Mouse (Mus musculus) kidney, postnatal 0 days (tissue): ENCODE data around the gene Lix1l. TPM values are rescaled to one million over a fixed set of nuclear protein-coding genes. Genes with fewer than 3 reads are reported as not detected.
A peak's percentile ranks its signal among the peaks of the same experiment; 100 is the strongest.

Source experiments
- ATAC-seq: fragments of 200-750 bp; cut with Nextera tagmentation; replicated peaks from 2 replicates; pipeline ENCODE4 v1.8.0; 2017; ENCODE audit warnings: low read depth, moderate number of reproducible peaks, moderate TSS enrichment, moderate library complexity; ENCODE audit not compliant: low FRiP score
- DNase-seq: peaks from one replicate; pipeline ENCODE4 v3.0.0-alpha.2; 2016; ENCODE audit warnings: low spot score
- H3K27ac ChIP-seq: fragments of 300-500 bp; sonication (generic); 2 replicates; pipeline ENCODE4 v1.5.1; 2014; ENCODE audit warnings: mild to moderate bottlenecking
- H3K27me3 ChIP-seq: fragments of 300-500 bp; sonication (generic); 2 replicates; pipeline ENCODE4 v1.6.1; 2014; ENCODE audit warnings: low read length, mixed read lengths; ENCODE audit not compliant: insufficient read depth
- H3K36me3 ChIP-seq: fragments of 300-500 bp; sonication (generic); 2 replicates; pipeline ENCODE4 v1.6.1; 2014; ENCODE audit warnings: low read length, mixed read lengths; ENCODE audit not compliant: insufficient read depth
- H3K4me1 ChIP-seq: fragments of 300-500 bp; sonication (generic); replicated peaks from 2 replicates; pipeline ENCODE4 v1.6.1; 2014; ENCODE audit warnings: antibody characterized with exemption, low read length, mixed read lengths; ENCODE audit not compliant: insufficient read depth
- H3K4me2 ChIP-seq: fragments of 300-500 bp; sonication (generic); 2 replicates; pipeline ENCODE4 v1.6.1; 2014; ENCODE audit warnings: mild to moderate bottlenecking, low read length, moderate library complexity, mixed read lengths
- H3K4me3 ChIP-seq: fragments of 300-500 bp; sonication (generic); replicated peaks from 2 replicates; pipeline ENCODE4 v1.5.1; 2014; ENCODE audit warnings: low read depth, low read length
- H3K9ac ChIP-seq: fragments of 300-500 bp; sonication (generic); 2 replicates; pipeline ENCODE4 v1.6.1; 2014; ENCODE audit warnings: low read depth, low read length
- H3K9me3 ChIP-seq: fragments of 300-500 bp; sonication (generic); replicated peaks from 2 replicates; pipeline ENCODE4 v1.6.1; 2016; ENCODE audit warnings: low read length, inconsistent platforms, mixed read lengths
- CTCF ChIP-seq: IDR thresholded peaks from 2 replicates; pipeline ENCODE4 v1.5.1; 2016; ENCODE audit warnings: antibody characterized with exemption, low read depth, mild to moderate bottlenecking, moderate library complexity
- WGBS: fragments of 180-500 bp; shearing (Covaris S2); extraction: QIAGEN DNeasy Blood & Tissue Kit; methylation state at CpG from one replicate; pipeline ENCODE4 v1.1.7; 2014; 5-methylcytosine and 5-hydroxymethylcytosine counted together
- polyA plus RNA-seq: library from polyadenylated mRNA; unstranded; fragments of >200 nt; fragmentation: Nextera tagmentation; extraction: Ambion mirVana; gene quantifications from 2 replicates; pipeline ENCODE4 v1.2.1, GENCODE M21; 2015

The Lix1l gene
- polyA plus RNA-seq, 1 experiment from 2014 or later: 4.9 TPM

DNA sequence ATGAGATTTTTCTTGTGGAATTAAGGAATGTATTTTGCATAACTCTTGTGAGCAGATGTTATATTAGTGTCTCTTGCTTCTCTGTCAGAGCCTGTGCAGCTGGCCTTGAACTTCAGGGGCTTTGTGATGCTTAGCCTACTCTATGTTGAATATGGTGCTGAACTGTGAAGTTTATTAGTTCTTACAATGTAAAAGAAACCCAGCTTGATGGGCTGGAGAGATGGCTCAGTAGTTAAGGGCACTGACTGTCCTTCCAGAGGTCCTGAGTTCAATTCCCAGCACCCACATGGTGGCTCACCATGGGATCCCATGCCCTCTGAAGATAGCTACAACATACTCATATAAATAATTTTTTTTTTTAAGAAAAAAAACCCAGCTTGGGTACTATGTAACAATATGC lies 31.1 kb downstream of the Lix1l start:
- Histone ChIP-seq H3K27me3 (no peaks in the 10 kb centered on the region), H3K4me3 (no peak overlapping the region), H3K36me3 (peaks cover 5% of the 10 kb centered on the region; the same call in 1 of the 2 replicates), H3K9ac (no peak overlapping the region), H3K9me3 (no peaks in the 10 kb centered on the region), H3K4me1 (peaks cover 7% of the 10 kb centered on the region), H3K4me2 (no peak overlapping the region), H3K27ac (no peak overlapping the region)
- ATAC-seq (no peak), DNase-seq (no peak)
- TF ChIP-seq CTCF: no peak

DNA sequence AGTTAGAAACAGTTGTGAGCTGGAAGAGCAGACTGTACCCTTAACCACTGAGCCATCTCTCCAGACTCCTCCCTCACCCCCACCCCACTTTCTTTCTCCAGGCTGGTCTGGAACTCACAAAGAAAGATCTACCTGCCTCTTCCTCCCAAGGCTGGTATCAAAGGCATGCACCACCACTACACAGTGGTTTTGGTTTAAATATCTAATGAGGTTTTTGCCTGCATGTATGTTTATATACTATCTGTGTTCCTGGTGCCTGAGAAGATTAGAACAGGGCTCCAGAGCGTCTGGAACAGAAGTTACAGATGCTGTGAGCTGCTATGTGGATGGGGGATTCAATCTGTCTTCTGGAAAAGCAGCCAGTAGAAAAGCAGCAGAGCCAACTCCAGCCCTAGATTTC lies 33.1 kb downstream of the Lix1l start:
- no peak overlapping the region for H3K4me2 ChIP-seq
- no peak for ATAC-seq
- H3K4me1 ChIP-seq: peaks cover 7% of the 10 kb centered on the region
- H3K36me3 ChIP-seq: peaks cover 17% of the 10 kb centered on the region
- no peak overlapping the region for H3K9ac ChIP-seq
- no peaks in the 10 kb centered on the region for H3K27me3 ChIP-seq
- no peaks in the 10 kb centered on the region for H3K9me3 ChIP-seq
- H3K4me3 ChIP-seq: no peak overlapping the region
- no peak overlapping the region for H3K27ac ChIP-seq
- whole genome bisulfite sequencing: 61% methylated on average over 1 of the region's 1 CpGs
- no peak for TF ChIP-seq CTCF
- no peak for DNase-seq

DNA sequence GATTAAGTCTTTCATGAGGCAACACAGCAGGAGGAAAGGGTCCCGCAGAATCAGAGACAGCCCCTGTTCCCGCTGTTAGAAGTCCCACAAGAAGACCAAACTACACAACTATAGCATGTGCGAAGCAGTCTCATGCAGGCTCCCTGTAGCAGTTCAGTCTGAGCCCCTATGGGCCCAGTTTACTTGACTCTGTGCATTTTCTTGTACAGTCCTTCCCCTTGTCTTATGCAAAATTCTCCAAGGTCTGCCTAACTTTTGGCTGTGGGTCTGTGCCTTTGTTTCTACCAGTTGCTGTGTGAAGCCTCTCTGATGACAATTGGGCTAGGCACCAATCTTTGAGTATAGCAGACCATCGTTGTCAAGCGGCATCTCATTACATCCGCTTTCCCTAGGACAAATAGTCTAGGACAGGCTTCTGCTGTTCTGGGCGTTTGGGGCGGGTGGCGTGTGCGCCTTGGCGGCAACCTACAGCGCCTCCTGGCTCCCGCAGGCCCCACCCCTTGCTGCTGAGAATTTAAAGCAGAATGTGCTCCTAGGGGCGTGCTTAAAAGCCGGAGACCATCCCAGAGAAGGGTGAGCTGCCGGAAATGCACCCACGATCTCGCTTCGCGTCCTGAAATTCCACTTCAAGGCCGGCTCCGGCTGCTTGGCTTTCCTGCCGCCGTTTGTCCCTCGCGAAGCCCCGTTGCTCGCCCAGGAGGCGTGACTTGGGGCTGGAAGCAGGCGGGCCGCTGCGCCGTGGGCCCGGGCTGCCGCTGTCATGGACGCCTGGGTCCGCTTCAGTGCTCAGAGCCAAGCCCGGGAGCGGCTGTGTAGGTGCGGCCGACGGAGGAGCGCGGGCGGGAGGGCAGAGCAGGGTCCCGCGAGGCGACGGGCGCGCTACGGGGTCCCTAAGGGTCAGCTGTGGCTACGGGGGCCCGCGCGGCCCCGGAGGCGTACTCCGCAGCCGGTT lies 34.3 kb downstream of the Lix1l start, which contains the start of the genes Pex11b and Gm42957:
Pex11b (plus strand) TSS at position 449 of the 952 bp plus-strand sequence.
Gm42957 (plus strand) TSS at position 547 of the 952 bp plus-strand sequence.
- DNase-seq: peak; percentile 96
- peaks cover 7% of the 10 kb centered on the region for H3K4me1 ChIP-seq
- H3K9ac ChIP-seq: peak within 1 kb of the TSS; percentile 93
- H3K27me3 ChIP-seq: no peaks in the 10 kb centered on the region
- peak within 1 kb of the TSS; percentile 88 for H3K4me2 ChIP-seq
- H3K27ac ChIP-seq: peak within 1 kb of the TSS; percentile 85
- peak within 1 kb of the TSS; percentile 85 for H3K4me3 ChIP-seq
- ATAC-seq: peak; percentile 89
- WGBS: 2% methylated on average over 60 of the region's 60 CpGs
- no peaks in the 10 kb centered on the region for H3K9me3 ChIP-seq
- peak; percentile 70 for TF ChIP-seq CTCF
- H3K36me3 ChIP-seq: peaks cover 17% of the 10 kb centered on the region

DNA sequence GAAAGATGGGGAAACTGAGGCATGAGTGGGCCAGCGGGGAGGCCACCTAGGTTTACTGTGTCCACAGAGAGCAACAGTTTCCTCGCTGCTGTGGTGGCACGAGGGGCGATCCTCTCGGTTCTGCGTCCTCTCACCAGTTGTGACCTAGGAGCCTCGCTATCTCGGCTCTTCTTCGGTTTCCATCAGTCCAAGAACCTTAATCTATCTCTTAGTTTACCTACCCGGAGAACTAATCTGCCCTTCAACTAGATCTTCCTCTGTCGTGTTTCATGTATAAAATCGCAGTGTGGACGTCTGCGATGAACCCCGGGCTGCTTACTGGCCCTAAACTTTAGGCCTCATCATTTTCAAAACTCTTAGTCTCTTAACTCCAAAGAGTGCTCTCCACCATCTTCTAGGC lies 35.0 kb downstream of the Lix1l start:
- H3K4me1 ChIP-seq: peaks cover 7% of the 10 kb centered on the region
- H3K36me3 ChIP-seq: peaks cover 17% of the 10 kb centered on the region
- no peak for TF ChIP-seq CTCF
- H3K4me2 ChIP-seq: peak overlapping the region; percentile 88
- peak; percentile 6 for DNase-seq
- no peak; the same call in 1 of the 2 replicates for ATAC-seq
- peak overlapping the region; percentile 85 for H3K27ac ChIP-seq
- no peaks in the 10 kb centered on the region for H3K9me3 ChIP-seq
- peak overlapping the region; percentile 85 for H3K4me3 ChIP-seq
- no peaks in the 10 kb centered on the region for H3K27me3 ChIP-seq
- 7% methylated on average over 15 of the region's 15 CpGs for WGBS
- H3K9ac ChIP-seq: peak overlapping the region; percentile 93

DNA sequence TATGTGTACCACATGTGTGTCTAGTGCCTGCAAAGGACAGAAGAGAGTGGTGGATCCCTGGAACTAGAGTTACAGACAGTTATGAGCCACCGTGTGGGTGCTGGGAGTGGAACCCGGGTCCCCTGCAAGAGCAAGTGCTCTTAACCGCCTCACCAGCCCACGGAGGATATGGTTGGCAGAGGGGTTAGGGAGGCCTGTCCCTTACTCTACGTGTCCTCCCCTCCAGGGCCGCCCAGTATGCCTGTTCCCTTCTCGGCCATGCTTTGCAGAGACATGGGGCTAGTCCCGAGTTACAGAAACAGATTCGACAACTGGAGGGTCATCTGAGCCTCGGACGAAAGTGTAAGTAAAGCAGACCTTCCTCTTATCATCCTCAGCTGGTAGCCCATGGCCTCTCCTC lies 35.5 kb downstream of the Lix1l start:
- no peak overlapping the region for H3K27ac ChIP-seq
- H3K9ac ChIP-seq: peak overlapping the region; percentile 93; the same call in 1 of the 2 replicates
- H3K9me3 ChIP-seq: no peaks in the 10 kb centered on the region
- DNase-seq: no peak
- TF ChIP-seq CTCF: no peak
- H3K27me3 ChIP-seq: no peaks in the 10 kb centered on the region
- peaks cover 7% of the 10 kb centered on the region for H3K4me1 ChIP-seq
- ATAC-seq: no peak
- peak overlapping the region; percentile 85 for H3K4me3 ChIP-seq
- 62% methylated on average over 11 of the region's 11 CpGs for WGBS
- peaks cover 17% of the 10 kb centered on the region for H3K36me3 ChIP-seq
- H3K4me2 ChIP-seq: peak overlapping the region; percentile 88

DNA sequence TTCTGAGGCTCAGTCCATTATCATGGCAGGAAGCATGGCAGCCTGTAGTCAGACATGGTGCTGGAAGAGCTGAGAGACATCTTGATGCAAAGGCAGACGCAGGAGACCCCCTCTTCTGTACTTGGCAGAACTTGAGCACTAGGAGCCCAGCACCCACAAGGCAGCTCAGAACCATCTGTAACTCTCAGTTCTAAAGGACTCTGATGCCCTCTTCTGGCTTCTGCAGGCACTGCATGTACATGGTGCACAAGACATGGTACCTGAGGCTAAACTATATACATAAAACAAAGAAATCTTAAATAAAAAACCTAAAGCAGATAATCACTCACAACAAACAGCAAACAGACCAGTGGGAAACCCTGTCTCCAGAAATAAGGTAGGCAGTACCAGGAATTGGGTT lies 38.3 kb downstream of the Lix1l start:
- Histone ChIP-seq H3K27me3 (no peaks in the 10 kb centered on the region), H3K9ac (no peak overlapping the region), H3K27ac (no peak overlapping the region), H3K36me3 (peaks cover 17% of the 10 kb centered on the region), H3K4me1 (peaks cover 7% of the 10 kb centered on the region), H3K9me3 (no peaks in the 10 kb centered on the region), H3K4me2 (no peak overlapping the region), H3K4me3 (no peak overlapping the region)
- ATAC-seq (no peak), DNase-seq (peak; percentile 68)
- TF ChIP-seq CTCF: peak; percentile 75
- WGBS: 100% methylated on average over 1 of the region's 1 CpGs
